Mouse (Mus musculus): ENCODE data around the gene Nab1.
"Not testable (repeated sequence)": the region's sequence is repeated elsewhere in the genome, so short reads cannot be mapped to it uniquely, and the experiment has no call there.

The Nab1 gene

GRCm38 (mm10) chr1:52500314-52500981 lies at the start of gene Nab1:
Nab1 (minus strand) TSS chr1:52500679.
- peak; percentile 87 for DNase-seq (ENCODE audit: low spot score)

GRCm38 (mm10) chr1:52547451-52547850 lies 47.0 kb upstream of the Nab1 start:
- DNase-seq (ENCODE audit: low spot score) = no peak

GRCm38 (mm10) chr1:52546796-52547195 lies 46.3 kb upstream of the Nab1 start:
- no peak for DNase-seq (ENCODE audit: low spot score)

GRCm38 (mm10) chr1:52540124-52540523 lies 39.6 kb upstream of the Nab1 start:
- not testable (repeated sequence) for DNase-seq (ENCODE audit: low spot score)

GRCm38 (mm10) chr1:52529933-52530332 lies 29.5 kb upstream of the Nab1 start:
- no peak for DNase-seq (ENCODE audit: low spot score)

- DNase-seq (ENCODE audit: low spot score) = no peak
Observed at GRCm38 (mm10) chr1:52527656-52528055, 27.2 kb upstream of the Nab1 start.

GRCm38 (mm10) chr1:52527252-52527651 lies 26.8 kb upstream of the Nab1 start:
- no peak for DNase-seq (ENCODE audit: low spot score)

GRCm38 (mm10) chr1:52524663-52525062 lies 24.2 kb upstream of the Nab1 start:
- DNase-seq (ENCODE audit: low spot score) = no peak

- DNase-seq (ENCODE audit: low spot score) = no peak
Observed at GRCm38 (mm10) chr1:52524150-52524549, 23.7 kb upstream of the Nab1 start.

GRCm38 (mm10) chr1:52521436-52521993 lies 21.0 kb upstream of the Nab1 start:
- DNase-seq (ENCODE audit: low spot score) = no peak

- no peak for DNase-seq (ENCODE audit: low spot score)
Observed at GRCm38 (mm10) chr1:52520131-52520530, 19.7 kb upstream of the Nab1 start.

GRCm38 (mm10) chr1:52515249-52515648 lies 14.8 kb upstream of the Nab1 start:
- DNase-seq (ENCODE audit: low spot score) = no peak

GRCm38 (mm10) chr1:52511788-52512425 lies 11.4 kb upstream of the Nab1 start:
- DNase-seq (ENCODE audit: low spot score) = no peak

GRCm38 (mm10) chr1:52506211-52506610 lies 5.7 kb upstream of the Nab1 start:
- DNase-seq (ENCODE audit: low spot score) = no peak

GRCm38 (mm10) chr1:52502296-52502695 lies 1.8 kb upstream of the Nab1 start:
- DNase-seq (ENCODE audit: low spot score) = no peak

- DNase-seq (ENCODE audit: low spot score) = peak; percentile 41
Observed at GRCm38 (mm10) chr1:52501688-52502133, 1.2 kb upstream of the Nab1 start.

- DNase-seq (ENCODE audit: low spot score) = no peak
Observed at GRCm38 (mm10) chr1:52501090-52501489, 611 bp upstream of the Nab1 start.

- DNase-seq (ENCODE audit: low spot score) = peak; percentile 66
Observed at GRCm38 (mm10) chr1:52499601-52500313, 722 bp downstream of the Nab1 start.

GRCm38 (mm10) chr1:52498786-52499450 lies 1.6 kb downstream of the Nab1 start:
- DNase-seq (ENCODE audit: low spot score) = no peak

GRCm38 (mm10) chr1:52489538-52490181 lies 10.8 kb downstream of the Nab1 start:
- DNase-seq (ENCODE audit: low spot score) = peak; percentile 46

GRCm38 (mm10) chr1:52484980-52485379 lies 15.5 kb downstream of the Nab1 start:
- no peak for DNase-seq (ENCODE audit: low spot score)

- no peak for DNase-seq (ENCODE audit: low spot score)
Observed at GRCm38 (mm10) chr1:52474291-52474690, 26.2 kb downstream of the Nab1 start.

All from T-cell, adult 2 months (primary cell).